Mouse (Mus musculus) midbrain, embryonic 12.5 days (tissue): ENCODE results near the gene Chchd6. TPM values are rescaled to one million over a fixed set of nuclear protein-coding genes. Genes with fewer than 3 reads are reported as not detected.

Experiments used
- ATAC-seq: fragments of 200-750 bp; cut with Nextera tagmentation; 2 replicates; pipeline ENCODE4 v1.8.0; 2017; ENCODE audit warnings: low read depth, moderate TSS enrichment, moderate library complexity; ENCODE audit not compliant: low FRiP score
- H3K27ac ChIP-seq: fragments of 300-500 bp; sonication (generic); replicated peaks from 2 replicates; pipeline ENCODE4 v1.5.1; 2016; ENCODE audit warnings: mild to moderate bottlenecking
- H3K27me3 ChIP-seq: fragments of 300-500 bp; sonication (generic); 2 replicates; pipeline ENCODE4 v1.6.1; 2016; ENCODE audit warnings: mild to moderate bottlenecking
- H3K36me3 ChIP-seq: fragments of 300-500 bp; sonication (generic); 2 replicates; pipeline ENCODE4 v1.6.1; 2016
- H3K4me1 ChIP-seq: fragments of 300-500 bp; sonication (generic); 2 replicates; pipeline ENCODE4 v1.6.1; 2016
- H3K4me2 ChIP-seq: fragments of 300-500 bp; sonication (generic); replicated peaks from 2 replicates; pipeline ENCODE4 v1.6.1; 2016; ENCODE audit warnings: mild to moderate bottlenecking, moderate library complexity
- H3K4me3 ChIP-seq: fragments of 300-500 bp; sonication (generic); 2 replicates; pipeline ENCODE4 v1.5.1; 2016; ENCODE audit warnings: mild to moderate bottlenecking
- H3K9ac ChIP-seq: fragments of 300-500 bp; sonication (generic); replicated peaks from 2 replicates; pipeline ENCODE4 v1.6.1; 2016; ENCODE audit warnings: mild to moderate bottlenecking, moderate library complexity
- H3K9me3 ChIP-seq: fragments of 300-500 bp; sonication (generic); 2 replicates; pipeline ENCODE4 v1.6.1; 2016; ENCODE audit warnings: mild to moderate bottlenecking
- WGBS: fragments of 180-500 bp; shearing (Covaris S2); methylation state at CpG from one replicate; pipeline ENCODE4 v1.1.7; 2016; 5-methylcytosine and 5-hydroxymethylcytosine counted together
- polyA plus RNA-seq: library from polyadenylated mRNA; unstranded; fragments of >200 nt; fragmentation: Nextera tagmentation; extraction: Ambion mirVana; gene quantifications from 2 replicates; pipeline ENCODE4 v1.2.1, GENCODE M21; 2016

Gene Chchd6
- polyA plus RNA-seq, 1 experiment from 2014 or later, result 92.9 TPM

- no peak for ATAC-seq
- Histone ChIP-seq H3K9me3 (no peaks in the 10 kb centered on the region), H3K27me3 (no peaks in the 10 kb centered on the region), H3K4me3 (no peak overlapping the region), H3K9ac (no peak overlapping the region), H3K27ac (no peak overlapping the region), H3K4me2 (no peak overlapping the region), H3K4me1 (peaks cover 4% of the 10 kb centered on the region; the same call in 1 of the 2 replicates), H3K36me3 (no peaks in the 10 kb centered on the region)
- 57% methylated on average over 6 of the region's 6 CpGs for WGBS
These were observed 96.5 kb downstream of the Chchd6 start for GRCm38 (mm10) chr6:89498764-89499516.

DNA sequence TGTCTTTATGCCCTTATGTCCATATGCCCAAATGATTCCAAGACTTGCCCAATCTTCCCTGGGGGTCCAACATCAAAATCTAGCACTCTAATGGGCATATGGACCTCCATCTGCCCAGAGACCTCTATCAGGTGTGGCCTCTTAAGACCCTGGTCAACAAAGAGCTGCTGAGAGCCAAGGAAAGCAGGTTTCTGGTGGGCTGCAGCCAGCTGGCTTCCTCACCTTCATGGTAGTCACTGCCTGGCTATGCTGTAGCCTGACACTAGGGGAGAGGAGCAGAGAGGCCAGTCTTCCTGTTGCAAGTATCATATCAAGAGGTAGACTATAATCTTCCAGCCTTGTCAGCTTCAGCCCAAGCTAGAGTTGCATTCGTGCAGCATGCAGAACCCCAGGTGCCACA is 98.5 kb downstream of the Chchd6 start:
- Histone ChIP-seq H3K4me1 (peaks cover 4% of the 10 kb centered on the region; the same call in 1 of the 2 replicates), H3K4me3 (no peak overlapping the region), H3K9me3 (no peaks in the 10 kb centered on the region), H3K4me2 (no peak overlapping the region), H3K27ac (no peak overlapping the region), H3K27me3 (no peaks in the 10 kb centered on the region), H3K9ac (no peak overlapping the region), H3K36me3 (no peaks in the 10 kb centered on the region)
- ATAC-seq, result no peak
- 93% methylated on average over 1 of the region's 1 CpGs for WGBS

- Histone ChIP-seq H3K4me1 (no peaks in the 10 kb centered on the region), H3K27ac (no peak overlapping the region), H3K9me3 (no peaks in the 10 kb centered on the region), H3K27me3 (no peaks in the 10 kb centered on the region), H3K36me3 (no peaks in the 10 kb centered on the region), H3K4me2 (no peak overlapping the region), H3K4me3 (no peak overlapping the region), H3K9ac (no peak overlapping the region)
- WGBS, result 84% methylated on average over 4 of the region's 4 CpGs
- no peak for ATAC-seq
These were observed 103.1 kb downstream of the Chchd6 start for GRCm38 (mm10) chr6:89492368-89492767.

DNA sequence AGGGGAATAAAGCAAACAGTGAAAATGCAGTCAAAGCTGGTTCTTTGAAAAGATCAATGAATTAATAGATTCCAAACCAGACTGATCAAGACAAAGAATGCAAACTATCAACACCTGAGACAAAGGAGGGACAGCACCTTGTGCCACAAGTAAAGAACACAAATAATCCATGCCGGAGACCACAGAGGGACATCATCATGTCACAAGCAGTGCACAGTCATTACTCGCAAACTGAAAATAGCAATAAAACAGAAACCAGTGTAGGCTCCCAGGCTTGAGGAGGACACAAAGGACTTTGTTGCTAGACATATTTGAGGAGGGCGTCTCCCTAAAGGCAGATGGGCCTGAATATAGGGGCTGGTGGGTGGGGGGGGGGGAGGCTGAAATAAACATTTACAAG is 105.1 kb downstream of the Chchd6 start:
- no peaks in the 10 kb centered on the region for H3K36me3 ChIP-seq
- ATAC-seq, result no peak
- no peaks in the 10 kb centered on the region for H3K9me3 ChIP-seq
- H3K27ac ChIP-seq, result no peak overlapping the region
- H3K27me3 ChIP-seq, result no peaks in the 10 kb centered on the region
- no peak overlapping the region for H3K9ac ChIP-seq
- no peak overlapping the region for H3K4me3 ChIP-seq
- H3K4me1 ChIP-seq, result no peaks in the 10 kb centered on the region
- no peak overlapping the region for H3K4me2 ChIP-seq
- WGBS, result 92% methylated on average over 3 of the region's 3 CpGs

DNA sequence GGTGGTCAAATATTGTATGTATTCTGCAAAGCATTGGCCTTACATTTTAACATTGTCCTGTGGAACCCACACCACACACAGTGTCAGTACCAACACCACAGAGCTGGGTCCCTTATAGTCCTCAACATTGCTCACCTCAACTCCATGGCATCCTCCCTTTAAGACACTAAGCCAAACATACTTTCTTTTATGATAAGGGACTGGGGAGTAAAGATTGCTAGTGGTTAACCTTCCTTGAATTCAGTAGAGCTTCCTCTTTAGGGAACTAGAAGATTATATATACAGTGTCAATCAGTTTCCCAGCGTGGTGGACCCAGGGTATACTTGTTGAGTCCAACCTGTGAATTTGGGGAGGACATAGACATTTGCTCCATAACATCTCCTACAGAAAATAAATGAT is 105.9 kb downstream of the Chchd6 start:
- no peaks in the 10 kb centered on the region for H3K27me3 ChIP-seq
- no peaks in the 10 kb centered on the region for H3K9me3 ChIP-seq
- no peak for ATAC-seq
- H3K27ac ChIP-seq, result no peak overlapping the region
- whole genome bisulfite sequencing, result 89% methylated on average over 1 of the region's 1 CpGs
- no peak overlapping the region for H3K4me3 ChIP-seq
- H3K9ac ChIP-seq, result no peak overlapping the region
- H3K4me2 ChIP-seq, result no peak overlapping the region
- H3K4me1 ChIP-seq, result no peaks in the 10 kb centered on the region
- H3K36me3 ChIP-seq, result no peaks in the 10 kb centered on the region

DNA sequence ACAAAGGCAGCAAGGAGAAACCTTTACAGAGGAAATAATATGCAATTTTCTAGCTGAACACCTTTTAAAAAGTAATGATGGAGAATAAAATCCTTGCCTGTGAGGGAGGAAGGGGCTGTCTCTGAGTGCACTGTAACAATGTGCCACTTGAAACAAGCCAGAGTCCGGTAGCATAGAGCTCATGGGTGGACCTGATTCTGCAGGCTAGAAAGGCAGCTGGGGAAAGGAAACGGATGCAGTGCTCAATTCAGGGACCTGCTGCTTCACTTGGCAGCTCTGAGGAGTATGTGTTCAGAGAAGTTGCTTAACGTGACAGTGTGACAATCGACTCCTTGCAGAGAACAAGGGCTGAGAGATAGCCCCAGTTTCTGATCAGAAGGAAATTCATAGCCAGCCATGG is 109.4 kb downstream of the Chchd6 start:
- WGBS, result 71% methylated on average over 4 of the region's 4 CpGs
- no peak for ATAC-seq
- Histone ChIP-seq H3K36me3 (no peaks in the 10 kb centered on the region), H3K27ac (no peak overlapping the region), H3K9me3 (no peaks in the 10 kb centered on the region), H3K4me3 (no peak overlapping the region), H3K9ac (no peak overlapping the region), H3K27me3 (no peaks in the 10 kb centered on the region), H3K4me1 (no peaks in the 10 kb centered on the region), H3K4me2 (no peak overlapping the region)

GRCm38 (mm10) chr6:89481192-89481591 is 114.3 kb downstream of the Chchd6 start:
- ATAC-seq, result no peak
- no peaks in the 10 kb centered on the region for H3K27me3 ChIP-seq
- no peak overlapping the region for H3K4me3 ChIP-seq
- 84% methylated on average over 4 of the region's 4 CpGs for WGBS
- H3K4me1 ChIP-seq, result no peaks in the 10 kb centered on the region
- H3K4me2 ChIP-seq, result no peak overlapping the region
- no peak overlapping the region for H3K27ac ChIP-seq
- H3K9ac ChIP-seq, result no peak overlapping the region
- H3K36me3 ChIP-seq, result no peaks in the 10 kb centered on the region
- H3K9me3 ChIP-seq, result no peaks in the 10 kb centered on the region

GRCm38 (mm10) chr6:89467908-89468307 is 127.5 kb downstream of the Chchd6 start:
- no peak for ATAC-seq

DNA sequence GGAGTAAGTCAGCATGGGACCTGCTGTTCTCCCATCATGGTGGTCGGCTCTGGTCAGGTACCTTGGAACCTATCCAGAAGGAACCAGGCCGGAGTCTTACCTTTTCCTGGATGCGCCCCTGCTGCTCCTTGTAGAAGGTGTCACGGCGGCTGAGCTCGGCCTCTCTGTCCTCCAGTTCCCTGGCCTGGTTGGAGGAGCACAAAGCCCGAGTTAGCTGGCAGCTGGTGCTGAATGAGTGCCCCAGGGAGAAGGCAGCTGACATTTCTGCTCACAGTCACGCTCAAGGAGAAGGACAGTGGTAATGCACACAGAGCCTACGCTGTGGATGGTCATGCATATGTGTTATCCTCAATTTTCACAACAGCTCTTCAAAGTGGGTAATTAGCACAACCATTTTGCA is 128.2 kb downstream of the Chchd6 start:
- Histone ChIP-seq H3K4me3 (no peak overlapping the region), H3K36me3 (no peaks in the 10 kb centered on the region), H3K9ac (no peak overlapping the region), H3K27ac (no peak overlapping the region), H3K4me1 (0 out of 2 replicates have a peak, but pooled peaks cover 5% of the 10 kb centered on the region), H3K9me3 (no peaks in the 10 kb centered on the region), H3K4me2 (no peak overlapping the region), H3K27me3 (no peaks in the 10 kb centered on the region)
- 76% methylated on average over 9 of the region's 9 CpGs for WGBS
- no peak for ATAC-seq

More at GRCm38 (mm10) chr6:89467908-89468307, 127.5 kb downstream of the Chchd6 start:
- Histone ChIP-seq H3K27ac (no peak overlapping the region), H3K36me3 (no peaks in the 10 kb centered on the region), H3K4me1 (0 out of 2 replicates have a peak, but pooled peaks cover 5% of the 10 kb centered on the region), H3K9ac (no peak overlapping the region), H3K4me3 (no peak overlapping the region), H3K9me3 (no peaks in the 10 kb centered on the region), H3K27me3 (no peaks in the 10 kb centered on the region), H3K4me2 (no peak overlapping the region)

DNA sequence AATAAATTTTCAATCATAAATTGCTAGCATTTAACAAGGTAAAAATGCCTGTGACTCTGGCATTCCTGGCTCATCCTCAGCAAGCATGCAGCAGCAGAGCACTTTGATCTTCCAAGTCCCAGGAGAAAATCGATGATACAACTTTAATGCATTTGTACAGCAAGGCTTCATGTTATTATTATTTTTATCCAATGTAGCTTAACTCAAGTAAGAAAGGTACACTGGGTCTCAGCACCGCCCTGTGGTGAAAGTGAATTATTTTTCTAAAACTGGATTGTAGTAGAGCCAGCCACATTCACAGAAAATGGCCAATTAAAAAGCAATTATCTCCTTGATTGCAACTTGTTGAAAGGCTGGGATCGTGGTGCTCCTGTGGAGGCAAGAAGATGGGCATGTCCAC is 128.6 kb downstream of the Chchd6 start:
- H3K4me1 ChIP-seq, result 0 out of 2 replicates have a peak, but pooled peaks cover 5% of the 10 kb centered on the region
- H3K27me3 ChIP-seq, result no peaks in the 10 kb centered on the region
- no peak overlapping the region for H3K4me2 ChIP-seq
- no peak for ATAC-seq
- H3K27ac ChIP-seq, result no peak overlapping the region
- no peaks in the 10 kb centered on the region for H3K36me3 ChIP-seq
- WGBS, result 82% methylated on average over 3 of the region's 3 CpGs
- no peak overlapping the region for H3K9ac ChIP-seq
- H3K4me3 ChIP-seq, result no peak overlapping the region
- H3K9me3 ChIP-seq, result no peaks in the 10 kb centered on the region

- H3K4me3 ChIP-seq, result no peak overlapping the region
- no peak overlapping the region for H3K4me2 ChIP-seq
- no peaks in the 10 kb centered on the region for H3K9me3 ChIP-seq
- H3K27ac ChIP-seq, result no peak overlapping the region
- H3K4me1 ChIP-seq, result 0 out of 2 replicates have a peak, but pooled peaks cover 5% of the 10 kb centered on the region
- no peak overlapping the region for H3K9ac ChIP-seq
- no peaks in the 10 kb centered on the region for H3K36me3 ChIP-seq
- no peak for ATAC-seq
- WGBS, result 82% methylated on average over 12 of the region's 12 CpGs
- no peaks in the 10 kb centered on the region for H3K27me3 ChIP-seq
These were observed 129.3 kb downstream of the Chchd6 start for GRCm38 (mm10) chr6:89466053-89466708.

DNA sequence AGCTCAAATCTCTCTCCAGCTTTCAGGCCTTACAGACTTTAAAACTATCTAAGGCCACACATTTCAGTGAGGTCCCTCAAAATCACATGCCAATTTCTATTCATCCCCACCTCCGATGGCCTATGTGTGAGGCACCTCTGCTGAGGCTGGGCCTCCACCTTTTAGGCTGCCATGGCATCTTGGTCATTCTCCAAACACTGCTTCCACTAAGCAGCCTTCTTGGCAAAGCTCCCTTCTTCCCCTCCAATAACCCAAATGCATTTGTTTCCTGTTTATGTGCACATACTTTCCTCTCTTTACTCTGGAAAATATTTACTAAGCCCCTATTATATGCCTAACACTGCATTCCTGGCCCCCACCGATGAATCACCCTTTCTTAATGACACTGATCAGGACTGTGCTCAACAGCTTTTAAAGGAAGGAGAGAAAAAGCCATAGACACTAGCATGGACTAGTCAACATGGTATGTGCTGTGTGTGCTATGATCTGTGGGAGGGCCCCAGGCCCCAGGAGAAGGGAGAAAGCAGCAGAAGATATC is 133.2 kb downstream of the Chchd6 start:
- Histone ChIP-seq H3K36me3 (no peaks in the 10 kb centered on the region), H3K27ac (no peak overlapping the region), H3K4me1 (0 out of 2 replicates have a peak, but pooled peaks cover 2% of the 10 kb centered on the region), H3K27me3 (no peaks in the 10 kb centered on the region), H3K4me2 (no peak overlapping the region), H3K4me3 (no peak overlapping the region), H3K9ac (no peak overlapping the region), H3K9me3 (no peaks in the 10 kb centered on the region)
- 90% methylated on average over 2 of the region's 2 CpGs for WGBS
- no peak for ATAC-seq
